Mouse (Mus musculus): ENCODE measurements around the gene Asxl1. TPM values are rescaled to one million over a fixed set of nuclear protein-coding genes. Genes with fewer than 3 reads are reported as not detected.
"Not testable (repeated sequence)": the region's sequence is repeated elsewhere in the genome, so short reads cannot be mapped to it uniquely, and the experiment has no call there.

Asxl1 gene
- total and polyA plus RNA-seq, 3 experiments: 7.5 to 24.7 (median 20.5) TPM

DNA sequence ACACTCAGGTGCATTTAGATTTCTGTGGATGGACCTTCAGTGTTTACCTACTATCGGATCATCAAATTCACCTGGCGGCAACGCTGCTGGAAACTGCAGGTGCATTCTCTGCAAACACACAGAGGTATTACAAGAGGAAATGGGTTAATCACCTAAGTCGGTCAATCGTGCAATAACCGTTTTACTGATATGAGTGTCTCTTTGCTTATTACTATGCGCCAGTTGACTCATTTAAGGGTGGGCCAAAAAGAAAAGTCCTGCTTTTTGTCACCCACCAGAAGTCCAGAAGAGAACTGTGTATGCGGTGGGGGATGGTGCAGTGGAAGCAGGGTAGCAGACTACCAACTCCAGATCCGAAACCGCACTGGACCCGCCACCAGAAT, 567 bp upstream of the Asxl1 start:
- no peak for DNase-seq

DNA sequence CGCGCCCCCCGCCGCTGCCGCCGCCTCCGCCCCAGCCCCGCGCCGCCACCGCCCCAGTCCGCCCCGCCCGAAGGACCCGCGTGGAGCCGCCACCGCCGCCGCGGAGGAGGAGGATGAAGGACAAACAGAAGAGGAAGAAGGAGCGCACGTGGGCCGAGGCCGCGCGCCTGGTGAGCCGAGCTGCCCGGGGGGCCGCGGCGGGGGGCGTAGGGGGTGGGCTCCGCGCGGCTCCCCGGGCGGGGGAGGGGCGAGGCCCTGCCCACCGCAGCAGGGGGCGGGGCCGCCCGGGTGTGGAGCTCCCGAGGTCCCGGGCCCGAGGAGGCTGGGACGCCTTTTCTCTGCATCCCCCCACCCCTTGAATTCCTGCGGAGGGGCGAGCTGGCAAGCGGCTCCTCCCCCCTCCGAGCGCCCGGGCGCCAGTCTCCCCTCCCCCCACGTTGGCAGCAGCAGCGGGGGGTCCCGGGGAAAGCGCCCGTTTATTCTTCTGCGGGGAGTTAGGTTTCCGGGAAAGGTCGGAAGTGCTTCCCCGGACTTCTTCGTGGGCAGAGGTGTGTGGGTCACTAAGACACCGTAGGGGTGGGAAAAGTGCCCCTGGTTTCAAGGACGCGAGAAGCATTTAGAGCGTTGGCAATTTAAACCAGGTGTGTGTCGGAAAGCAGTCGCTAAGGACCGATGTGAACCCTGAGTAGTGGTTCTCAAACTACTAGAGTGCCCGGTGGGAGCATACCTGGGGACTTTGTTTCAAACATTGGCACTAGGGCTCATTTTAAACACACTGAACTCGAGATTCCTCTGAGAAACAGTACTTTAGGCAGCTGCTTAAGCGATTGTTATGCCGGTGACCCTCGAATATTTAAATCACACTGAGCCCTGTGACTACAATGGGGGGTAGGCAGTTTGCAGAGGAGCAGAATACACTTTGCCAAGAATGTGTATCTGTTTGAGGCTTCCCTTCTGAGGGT, 873 bp downstream of the Asxl1 start:
- peak; percentile 79 for DNase-seq

DNA sequence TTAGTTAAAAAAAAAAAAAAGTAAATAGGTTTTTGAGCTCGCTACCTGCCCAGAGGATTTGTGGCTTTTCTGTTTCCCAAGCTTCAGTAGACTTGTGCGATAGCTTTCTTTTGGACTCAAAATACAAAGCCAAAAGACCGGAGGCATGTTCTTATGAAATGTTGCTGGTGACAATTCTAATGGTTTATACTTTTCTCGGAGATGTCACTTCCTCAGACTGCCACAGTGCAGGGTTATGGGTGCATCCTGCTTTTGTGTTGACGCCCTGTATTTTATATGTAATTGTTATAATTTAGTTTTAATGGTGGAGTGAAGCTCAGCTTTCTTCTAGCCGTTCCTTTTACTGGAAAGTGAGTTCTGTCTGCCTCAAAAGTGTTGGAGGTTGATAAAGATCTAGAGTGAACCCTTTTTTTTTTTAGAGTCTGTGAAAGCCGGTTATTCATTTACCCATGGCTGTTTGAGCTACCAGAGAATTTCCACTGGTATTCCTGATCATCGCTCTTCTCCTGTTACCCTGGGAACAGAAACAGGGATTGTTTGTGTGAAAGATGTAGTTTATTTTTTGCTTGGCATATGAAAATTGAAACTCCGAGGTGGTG, 1.7 kb downstream of the Asxl1 start:
- no peak for DNase-seq

GRCm38 (mm10) chr2:153348100-153348831, 2.6 kb downstream of the Asxl1 start:
- no peak for DNase-seq

DNA sequence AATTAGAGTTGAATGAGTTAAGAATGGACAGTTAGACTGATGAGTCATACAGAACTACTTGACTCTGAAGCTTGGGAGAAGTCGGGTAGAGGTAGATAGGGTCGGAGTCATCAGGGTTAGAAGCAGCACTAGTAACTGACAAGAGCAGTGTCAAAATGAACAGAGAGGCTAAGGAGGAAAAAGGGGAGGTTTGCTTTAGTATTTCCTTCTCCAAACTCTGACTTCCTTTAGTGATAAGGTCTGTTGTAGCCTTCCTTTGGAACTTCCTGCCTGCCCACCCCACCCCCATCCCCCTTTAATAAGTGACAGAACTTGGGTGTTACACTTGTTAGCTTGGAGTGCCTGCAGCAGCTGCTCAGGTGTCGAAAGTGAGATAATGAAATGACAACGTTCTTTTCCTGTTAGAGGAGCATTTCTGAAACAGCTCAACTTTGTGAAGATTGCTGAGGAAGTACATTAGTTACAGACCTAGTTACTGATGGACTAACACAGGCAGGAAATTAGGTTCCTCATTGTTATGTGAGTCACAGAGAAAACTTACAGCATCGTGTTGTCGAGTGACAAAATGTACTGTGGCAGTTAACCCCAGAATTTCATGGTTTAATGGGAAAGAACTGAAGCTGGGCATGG, 5.0 kb downstream of the Asxl1 start:
- no peak for DNase-seq

GRCm38 (mm10) chr2:153354648-153355047, 9.0 kb downstream of the Asxl1 start:
- DNase-seq: no peak

GRCm38 (mm10) chr2:153356784-153357183, 11.2 kb downstream of the Asxl1 start:
- no peak for DNase-seq

DNA sequence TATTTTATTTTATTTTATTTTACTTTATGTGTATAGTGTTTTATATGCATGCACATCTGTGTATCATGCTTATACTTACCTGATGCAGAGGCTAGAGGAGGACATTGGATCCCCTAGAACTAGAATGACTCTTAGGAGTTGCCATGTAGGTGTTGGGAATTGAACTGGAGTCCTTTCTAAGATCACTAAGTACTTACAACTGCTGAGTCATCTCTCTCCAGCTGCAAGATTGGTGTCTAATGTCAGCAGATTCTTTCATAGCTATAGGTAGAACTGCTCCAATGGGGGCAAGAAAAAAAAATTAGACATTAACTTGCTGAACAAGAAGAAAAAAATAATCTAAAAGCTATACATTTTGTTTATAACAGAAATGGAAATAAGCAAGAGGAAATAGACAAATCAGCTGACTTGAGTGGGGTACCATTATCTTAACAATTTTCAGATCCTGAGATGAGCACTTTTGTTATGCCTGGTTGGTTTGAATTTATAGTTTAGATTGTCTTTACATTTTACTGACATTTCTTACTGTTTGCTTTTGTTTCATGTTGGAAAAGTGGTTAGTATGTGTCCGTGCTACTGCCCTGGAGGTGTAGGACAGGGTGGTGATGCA, 15.6 kb downstream of the Asxl1 start:
- no peak for DNase-seq

GRCm38 (mm10) chr2:153364531-153364930, 18.9 kb downstream of the Asxl1 start:
- not testable (repeated sequence) for DNase-seq

GRCm38 (mm10) chr2:153370871-153371270, 25.2 kb downstream of the Asxl1 start:
- no peak for DNase-seq

DNA sequence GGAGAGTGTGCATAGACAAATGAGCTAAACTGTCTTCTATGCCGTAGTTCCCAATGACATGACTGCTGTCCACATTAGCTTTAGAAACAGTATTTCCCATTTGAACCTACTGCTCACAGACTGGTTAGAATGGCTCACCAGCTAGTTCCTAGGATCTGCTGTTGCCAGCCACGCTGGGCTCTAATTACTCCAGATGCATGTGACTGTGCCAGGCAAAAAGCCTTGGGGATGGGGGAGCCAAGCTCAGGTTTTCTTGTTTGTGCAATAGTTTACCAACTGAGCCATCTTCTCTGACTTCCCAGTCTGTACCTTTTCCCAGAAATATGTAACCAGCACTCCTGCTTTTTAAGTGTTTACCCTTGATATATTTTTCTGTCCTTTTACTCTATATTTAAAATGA, 29.8 kb downstream of the Asxl1 start:
- peak; percentile 35 for DNase-seq

- no peak for DNase-seq
These were observed 34.9 kb downstream of the Asxl1 start for GRCm38 (mm10) chr2:153380479-153380878.

DNA sequence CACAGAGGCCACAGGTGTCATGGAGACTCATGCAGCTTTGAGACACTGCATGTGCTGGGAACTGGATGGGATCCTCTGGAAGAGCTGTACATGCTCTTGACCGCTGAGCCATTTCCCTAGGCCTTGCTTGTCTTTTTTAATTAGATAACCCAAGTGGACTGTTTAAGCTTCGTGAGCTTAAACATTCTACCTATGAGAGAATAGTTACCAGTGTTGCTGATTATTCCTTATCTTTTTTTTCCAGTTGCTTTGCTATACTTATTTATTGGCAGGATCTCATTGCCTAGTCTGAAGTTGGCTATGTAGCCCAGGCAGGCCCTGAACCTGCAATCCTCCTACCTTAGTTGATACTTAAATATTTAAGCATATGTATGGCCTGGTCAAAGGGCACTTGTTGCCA, 44.2 kb downstream of the Asxl1 start:
- no peak for DNase-seq

GRCm38 (mm10) chr2:153393045-153393444, 47.4 kb downstream of the Asxl1 start:
- no peak for DNase-seq

DNA sequence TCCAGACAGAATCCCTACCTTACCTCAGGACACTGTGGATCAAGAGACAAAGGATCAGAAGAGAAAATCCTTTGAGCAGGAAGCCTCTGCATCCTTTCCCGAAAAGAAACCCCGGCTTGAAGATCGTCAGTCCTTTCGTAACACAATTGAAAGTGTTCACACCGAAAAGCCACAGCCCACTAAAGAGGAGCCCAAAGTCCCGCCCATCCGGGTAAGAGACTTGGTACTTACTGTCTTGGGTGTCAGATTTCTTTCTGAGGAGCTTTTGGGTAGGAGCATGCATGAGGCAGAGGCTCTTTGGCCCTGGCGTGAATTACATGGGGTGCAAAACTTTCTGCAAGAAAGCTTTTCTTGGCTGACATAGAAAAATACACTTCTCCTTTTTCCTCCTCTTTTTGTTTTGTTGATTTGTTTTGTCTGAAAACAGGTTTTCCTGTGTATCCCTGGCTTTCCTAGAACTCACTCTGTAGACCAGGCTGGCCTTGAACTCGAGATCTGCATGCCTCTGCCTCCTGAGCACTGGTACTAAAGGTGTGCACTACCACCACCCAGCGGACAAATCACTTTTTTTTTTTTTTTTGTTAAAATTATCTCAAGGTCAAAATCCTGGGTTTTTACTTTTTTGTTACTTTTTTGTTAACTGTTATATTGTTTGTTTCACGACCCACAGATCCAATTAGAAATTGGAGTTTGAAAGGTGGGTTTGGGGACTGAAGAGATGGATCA, 52.3 kb downstream of the Asxl1 start:
- no peak for DNase-seq

DNA sequence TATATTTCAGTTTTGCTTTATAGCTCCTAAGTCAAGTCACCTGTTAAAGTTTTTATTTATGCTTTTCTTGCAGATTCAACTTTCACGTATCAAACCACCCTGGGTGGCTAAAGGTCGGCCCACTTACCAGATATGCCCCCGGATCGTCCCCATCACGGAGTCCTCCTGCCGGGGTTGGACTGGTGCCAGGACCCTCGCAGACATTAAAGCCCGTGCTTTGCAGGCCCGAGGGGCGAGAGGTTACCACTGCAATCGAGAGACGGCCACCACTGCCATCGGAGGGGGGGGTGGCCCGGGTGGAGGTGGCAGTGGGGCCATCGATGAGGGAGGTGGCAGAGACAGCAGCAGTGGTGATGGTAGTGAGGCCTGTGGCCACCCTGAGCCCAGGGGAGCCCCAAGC, 53.5 kb downstream of the Asxl1 start:
- no peak for DNase-seq

- peak; percentile 56 for DNase-seq
These were observed 58.4 kb downstream of the Asxl1 start for GRCm38 (mm10) chr2:153404062-153404461.

DNA sequence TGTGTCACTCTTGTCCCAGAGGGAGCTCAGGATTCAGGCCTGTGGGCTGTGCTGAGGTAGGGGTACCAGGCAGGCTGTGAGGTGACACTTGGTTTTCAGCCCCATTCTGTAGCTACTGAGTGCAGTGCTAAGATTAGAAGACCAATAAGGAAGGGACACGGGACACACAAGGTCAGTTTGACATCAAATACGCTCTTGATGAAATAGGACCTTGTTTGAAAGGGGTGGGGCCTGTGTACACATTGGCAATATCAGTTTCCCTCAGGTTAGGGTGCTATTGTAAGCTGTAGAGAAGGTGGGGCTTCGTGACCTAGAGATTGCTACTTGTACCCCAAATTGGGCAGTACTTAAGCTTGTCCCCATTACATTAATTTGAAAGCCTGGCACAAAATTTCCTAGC, 59.3 kb downstream of the Asxl1 start:
- DNase-seq: no peak

- no peak for DNase-seq
These were observed 61.3 kb downstream of the Asxl1 start for GRCm38 (mm10) chr2:153406882-153407281.

DNA sequence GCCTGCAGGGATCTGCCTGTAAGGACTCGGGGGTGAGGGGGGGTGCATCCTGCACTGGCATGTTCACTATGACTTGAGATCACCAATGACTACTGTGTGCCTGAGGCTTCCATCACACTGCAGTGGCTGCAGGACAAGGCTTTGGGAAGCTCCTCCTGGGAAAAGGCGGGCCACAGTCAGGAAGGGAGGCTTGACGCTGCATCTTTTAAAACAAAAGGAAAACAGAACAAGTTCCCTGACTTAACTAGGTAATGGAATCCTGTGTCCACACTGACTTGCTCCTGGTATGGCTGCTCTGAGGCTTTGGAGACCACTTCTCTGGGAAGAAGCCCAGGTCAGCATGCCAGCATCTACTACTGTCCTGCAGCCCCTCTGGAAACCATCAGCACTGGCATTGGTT, 63.3 kb downstream of the Asxl1 start:
- no peak for DNase-seq

DNA sequence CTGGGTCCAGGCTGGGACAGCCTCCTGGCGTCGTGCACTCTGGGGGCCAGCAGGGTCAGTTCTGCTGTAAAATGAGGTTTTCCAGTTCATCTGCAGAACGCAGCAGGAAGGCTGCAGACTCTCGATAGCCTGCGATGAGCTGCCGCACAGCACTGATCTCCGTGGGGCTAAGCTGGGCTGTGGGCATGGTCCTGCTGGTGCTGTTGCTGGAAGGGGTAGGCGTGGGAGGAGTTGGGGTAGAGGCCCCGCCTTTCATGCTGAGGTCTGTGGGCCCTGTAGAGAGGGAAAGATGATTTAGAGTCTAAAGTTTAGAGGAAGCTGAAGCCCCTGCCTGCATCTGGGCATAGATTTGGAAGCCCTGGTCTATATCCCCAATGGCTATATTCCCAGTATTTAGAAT, 65.9 kb downstream of the Asxl1 start:
- no peak for DNase-seq

Data from adrenal gland, adult 2 months (tissue).